Mouse (Mus musculus): ENCODE results near the gene Cnot1.

Gene Cnot1

DNA sequence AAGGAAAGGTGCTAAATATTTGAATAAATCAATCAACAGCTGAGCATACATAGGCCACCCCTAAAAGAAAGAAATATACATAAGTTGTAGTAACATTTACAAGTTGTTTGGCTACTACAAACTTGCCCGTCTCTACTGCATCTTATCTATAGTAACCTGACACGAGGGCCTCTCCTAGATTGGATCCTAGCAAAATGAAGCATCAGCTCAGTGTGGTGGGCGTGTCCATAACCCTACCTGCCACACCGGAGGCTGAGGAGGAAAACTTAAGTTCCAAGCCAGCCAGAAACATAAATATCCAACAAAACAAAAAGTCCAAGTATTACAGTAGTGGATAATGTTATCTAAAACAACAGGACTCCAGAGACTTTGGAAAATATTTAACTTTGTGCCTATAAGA lies 79.6 kb downstream of the Cnot1 start:
- no peak for DNase-seq (ENCODE audit: low read depth, low spot score)

DNA sequence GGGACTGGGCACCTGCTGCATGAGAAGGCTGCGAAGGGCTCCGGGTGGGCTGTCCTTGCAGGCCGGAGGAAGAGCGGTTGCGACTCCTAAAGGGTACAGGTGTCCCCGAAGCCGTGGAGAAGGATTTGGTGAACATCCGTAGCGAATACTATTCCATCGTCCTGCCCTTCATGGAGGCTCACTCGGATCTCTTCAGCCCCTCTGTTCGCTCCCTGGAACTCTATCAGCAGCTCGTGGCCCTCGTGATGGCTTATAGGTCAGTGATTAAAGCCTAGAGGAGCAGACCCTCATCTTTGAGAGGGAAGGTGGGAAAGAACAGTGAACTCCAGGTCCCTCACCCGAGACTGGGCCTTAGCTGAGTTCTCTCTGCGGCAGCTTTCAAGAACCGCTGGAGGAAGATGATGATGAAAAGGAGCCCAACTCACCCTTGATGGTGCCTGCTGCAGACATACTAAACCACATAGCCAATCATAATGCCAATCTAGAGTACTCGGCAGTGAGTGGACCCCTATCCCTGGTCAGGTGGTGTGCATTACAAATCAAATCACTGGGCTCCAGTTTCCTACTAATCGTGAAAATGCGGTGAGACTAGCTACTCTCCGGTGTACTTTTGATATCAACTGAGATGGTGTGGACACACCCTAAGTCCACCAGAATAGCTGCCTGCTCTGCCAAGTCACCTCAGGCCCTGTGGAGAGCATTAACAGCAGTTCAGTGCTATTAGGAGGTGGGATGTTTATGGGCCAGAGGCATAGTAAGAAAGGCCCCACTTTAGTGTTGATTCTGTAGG lies 90.5 kb downstream of the Cnot1 start:
- no peak for DNase-seq (ENCODE audit: low read depth, low spot score)

DNA sequence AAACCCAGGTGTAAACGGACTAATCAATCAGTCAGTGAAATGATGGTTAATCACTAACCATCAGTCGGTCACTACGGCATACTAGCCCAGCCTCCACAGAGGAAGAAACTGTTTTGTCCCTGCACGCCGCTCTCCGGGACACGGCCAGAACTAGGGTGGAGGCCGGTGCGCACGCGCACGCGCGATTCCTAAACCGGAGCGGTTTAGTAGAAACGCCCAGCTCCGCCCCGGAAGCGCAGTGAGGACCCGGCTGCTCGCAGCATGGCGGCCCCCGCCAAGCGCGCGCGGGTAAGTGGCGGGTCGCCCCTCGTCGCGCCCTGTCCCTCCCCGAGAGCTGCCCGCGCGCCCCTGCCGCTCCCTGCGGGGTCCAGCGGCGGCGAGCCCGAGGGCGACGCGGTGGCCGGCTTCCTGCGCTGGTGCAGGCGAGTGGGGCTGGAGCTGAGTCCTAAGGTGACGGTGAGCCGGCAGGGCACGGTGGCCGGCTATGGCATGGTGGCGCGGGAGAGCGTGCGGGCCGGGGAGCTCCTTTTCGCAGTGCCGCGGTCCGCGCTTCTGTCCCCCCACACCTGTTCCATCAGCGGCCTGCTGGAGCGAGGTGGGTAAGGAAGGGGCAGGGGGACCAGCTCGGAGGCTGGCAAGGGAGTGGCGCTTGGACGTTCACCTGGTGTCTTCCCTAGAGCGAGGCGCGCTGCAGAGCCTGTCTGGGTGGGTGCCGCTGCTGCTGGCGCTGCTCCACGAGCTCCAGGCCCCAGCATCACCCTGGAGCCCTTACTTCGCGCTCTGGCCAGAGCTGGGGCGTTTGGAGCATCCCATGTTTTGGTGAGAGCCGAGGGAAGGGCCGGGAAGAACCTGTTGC lies 91.4 kb downstream of the Cnot1 start, which contains the start of gene Setd6:
Gene Setd6, plus strand, starts transcription at position 206 of the 856 bp plus-strand sequence.
- DNase-seq (ENCODE audit: low read depth, low spot score) = peak; percentile 77

DNA sequence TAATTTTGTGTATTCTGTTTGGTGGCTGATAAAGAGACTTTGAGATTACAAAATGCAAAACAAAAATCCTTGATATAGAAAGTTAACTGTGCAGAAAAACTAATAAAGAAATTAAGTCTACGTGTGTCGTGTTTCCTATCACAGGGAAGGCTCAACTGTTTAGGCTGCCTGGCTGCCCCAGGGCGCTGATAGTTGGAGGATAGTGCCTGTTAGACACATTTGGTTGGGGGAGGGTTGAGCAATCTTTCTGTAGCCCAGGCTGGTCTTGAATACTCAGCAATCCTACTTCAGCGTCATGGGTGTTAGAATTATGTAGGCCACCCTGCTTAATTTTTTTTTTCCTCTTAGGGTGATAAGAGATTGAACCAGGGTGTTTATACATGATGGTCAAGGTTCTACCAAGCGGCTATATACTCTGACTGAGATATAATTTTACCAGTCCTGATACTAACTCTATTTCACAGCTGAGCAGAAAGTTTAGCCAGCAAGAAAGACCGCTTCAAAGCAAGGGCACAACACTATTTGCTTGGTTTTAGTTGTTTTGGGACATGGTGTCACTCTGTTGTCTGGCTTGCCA lies 92.3 kb downstream of the Cnot1 start:
- DNase-seq (ENCODE audit: low read depth, low spot score) = no peak

DNA sequence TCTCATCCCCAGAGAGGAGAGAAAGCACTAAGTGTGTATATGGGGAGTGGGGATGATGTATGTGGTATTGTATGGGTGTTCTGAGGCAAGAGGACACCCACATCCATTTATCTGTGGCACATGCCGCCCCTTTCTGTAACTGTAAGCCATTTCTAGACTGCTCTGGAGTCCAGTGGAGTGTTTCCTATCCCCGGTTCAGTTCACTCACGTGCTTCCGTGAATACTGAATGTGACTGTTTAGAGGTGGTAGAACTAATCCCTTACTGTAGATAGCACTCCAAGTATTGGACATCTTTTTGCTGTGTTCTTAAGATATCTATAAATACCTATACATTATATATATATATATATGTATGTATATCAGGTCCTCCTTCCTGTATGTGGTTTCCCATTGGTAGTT lies 92.9 kb downstream of the Cnot1 start:
- DNase-seq (ENCODE audit: low read depth, low spot score) = no peak

DNA sequence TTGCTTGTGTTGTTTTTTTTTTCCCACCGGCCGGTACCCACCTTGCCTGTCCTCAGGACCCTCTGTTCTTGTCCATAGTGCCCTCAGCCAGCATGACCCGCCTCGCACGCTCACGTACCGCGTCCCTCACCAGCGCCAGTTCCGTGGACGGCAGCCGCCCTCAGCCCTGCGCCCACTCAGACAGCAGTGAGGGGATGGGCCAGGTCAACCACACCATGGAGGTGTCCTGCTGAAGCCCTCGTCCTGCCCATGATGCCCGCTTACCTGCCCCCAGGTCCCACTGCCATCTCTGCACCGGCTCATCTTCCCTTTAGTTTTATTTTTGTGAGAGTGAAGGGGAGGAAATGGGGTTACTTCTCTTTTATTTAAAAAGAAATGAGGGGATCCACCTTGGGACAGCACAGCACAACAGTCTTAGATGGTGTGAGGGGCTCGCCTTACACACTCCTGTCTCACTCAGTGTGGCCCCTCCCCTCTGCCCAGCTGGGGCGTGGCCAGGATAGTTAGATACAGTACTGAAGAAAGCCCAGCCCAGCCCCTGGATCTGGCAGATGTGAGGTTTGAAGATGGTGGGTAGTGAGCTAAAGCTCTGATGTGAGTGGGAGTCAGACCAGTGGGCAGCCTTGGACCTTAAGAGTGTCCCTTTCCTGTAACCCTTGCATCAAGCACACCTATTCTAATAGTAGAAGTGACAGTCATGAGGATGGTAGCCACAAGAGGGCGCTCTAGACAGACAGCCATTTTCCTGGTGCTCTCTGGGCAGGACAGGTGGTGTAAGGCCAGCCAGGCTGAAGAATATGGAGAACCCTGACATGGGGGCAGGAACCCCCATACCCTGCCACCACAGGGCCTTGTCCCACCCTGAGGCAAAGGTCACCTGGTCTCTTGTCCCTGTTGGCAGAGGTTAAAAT lies 93.9 kb downstream of the Cnot1 start:
- peak; percentile 61 for DNase-seq (ENCODE audit: low read depth, low spot score)

DNA sequence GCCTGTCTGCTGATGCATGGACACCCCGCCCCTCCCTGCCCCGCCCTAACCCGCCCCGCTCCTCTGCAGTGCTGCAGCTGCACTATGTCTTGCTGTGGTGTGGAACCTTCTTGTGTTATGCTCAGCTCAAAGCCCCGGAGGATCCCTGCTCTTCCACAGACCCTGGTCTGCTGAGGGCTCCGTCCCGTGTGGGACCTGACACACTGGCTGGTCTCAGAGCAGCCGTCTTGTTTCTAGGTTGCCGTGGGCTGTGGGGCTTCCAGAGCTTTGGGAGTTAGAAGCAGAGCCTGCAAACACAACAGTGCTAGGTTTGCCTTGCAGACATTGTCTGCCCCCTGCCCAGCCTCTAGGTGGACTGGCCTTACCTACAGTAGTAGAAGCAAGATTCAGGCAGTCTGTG lies 94.9 kb downstream of the Cnot1 start:
- no peak for DNase-seq (ENCODE audit: low read depth, low spot score)

DNA sequence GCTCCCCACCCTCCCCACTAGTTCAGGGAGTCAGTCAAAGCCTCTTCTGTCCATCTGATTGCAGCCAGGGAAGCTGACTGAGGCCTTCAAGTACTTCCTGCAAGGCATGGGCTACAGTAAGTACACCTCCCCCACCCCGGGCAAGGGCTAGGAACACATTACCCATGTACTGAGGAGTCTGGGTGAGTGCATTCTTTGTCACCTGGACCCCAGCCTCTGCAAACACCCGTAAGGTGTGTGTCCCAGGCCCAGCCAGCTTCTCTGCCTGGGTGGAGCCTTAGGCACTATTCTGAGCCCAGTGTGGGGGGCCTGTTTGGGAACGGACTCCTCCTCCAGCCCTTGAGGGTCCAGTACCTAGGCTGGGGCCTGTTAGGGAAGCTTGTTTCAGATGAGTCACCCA lies 96.2 kb downstream of the Cnot1 start:
- DNase-seq (ENCODE audit: low read depth, low spot score) = no peak

DNA sequence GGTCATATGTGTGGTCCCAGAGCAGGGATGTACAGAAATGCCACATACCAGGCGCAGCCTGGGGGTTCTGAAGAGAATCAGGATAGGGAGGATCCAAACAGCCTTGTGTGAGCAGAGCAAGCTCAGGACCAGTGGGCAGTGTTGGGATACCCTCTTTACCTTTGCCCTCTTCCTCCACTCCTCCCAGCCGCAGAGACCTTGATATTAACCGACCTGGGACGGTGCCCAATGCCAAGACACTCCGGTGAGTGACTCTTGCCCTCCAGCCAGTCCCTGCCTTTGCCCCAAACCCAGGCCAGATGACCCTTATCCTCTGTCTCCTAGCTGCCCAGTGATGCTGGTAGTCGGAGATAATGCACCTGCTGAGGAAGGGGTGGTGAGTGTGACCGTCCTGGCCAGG lies 97.7 kb downstream of the Cnot1 start:
- DNase-seq (ENCODE audit: low read depth, low spot score) = no peak

DNA sequence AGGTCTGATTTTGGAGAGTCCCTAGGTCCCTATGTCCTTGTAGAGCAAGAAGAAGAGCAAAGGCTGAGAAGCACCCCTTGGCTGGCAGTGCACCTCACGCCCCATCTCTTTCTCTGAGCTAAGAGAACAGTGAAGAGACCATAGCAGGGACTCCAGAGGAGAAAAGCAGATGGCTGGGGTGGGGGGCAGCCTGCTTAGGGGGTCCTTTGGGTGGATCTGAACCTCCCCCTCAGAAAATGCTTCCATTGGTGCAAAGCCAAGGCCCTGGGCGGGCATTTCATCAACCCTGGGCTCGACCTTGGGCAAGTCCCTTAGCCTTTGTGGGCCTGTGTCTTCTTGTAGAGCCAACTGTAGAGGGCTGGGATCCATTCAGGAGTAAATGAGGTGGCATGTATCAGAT lies 102.7 kb downstream of the Cnot1 start:
- DNase-seq (ENCODE audit: low read depth, low spot score) = no peak

DNA sequence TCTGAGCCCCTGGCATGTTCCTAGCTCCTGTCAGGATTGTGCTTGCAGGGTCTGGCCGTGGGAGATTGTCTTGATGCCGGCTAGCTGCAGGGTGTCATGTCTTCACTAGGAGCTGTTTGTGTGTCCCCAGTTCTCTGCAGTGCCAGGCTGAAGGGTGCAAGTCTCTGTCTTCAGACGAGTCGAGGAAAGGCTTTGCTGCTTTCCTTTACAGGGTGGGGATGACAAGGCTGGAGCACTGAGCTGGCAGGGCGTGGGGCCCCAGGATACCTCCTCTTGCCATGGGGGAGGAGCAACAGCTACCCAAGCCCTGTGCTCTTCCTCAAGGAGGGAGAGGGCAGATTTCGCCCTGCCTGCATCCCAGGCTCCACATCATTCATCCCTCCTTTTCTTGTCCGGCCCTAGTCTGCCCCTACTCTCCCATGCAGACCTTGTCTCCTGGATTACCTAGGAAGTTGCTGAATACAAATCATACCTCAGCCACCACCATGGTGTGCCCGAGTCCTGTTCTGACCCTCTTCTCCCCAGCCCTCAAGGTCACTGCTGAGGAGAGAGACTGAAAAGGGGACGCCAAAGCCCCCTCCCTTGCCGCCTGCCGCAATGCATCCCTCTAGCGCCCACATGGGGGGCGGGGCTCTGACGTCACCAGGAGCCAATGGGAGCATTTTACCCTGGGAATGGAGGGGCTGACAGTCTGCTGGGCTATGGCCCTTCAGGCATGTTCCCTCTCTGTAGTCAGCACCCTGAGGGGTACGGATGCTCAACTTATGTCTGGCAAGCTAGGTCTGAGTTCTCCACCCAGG lies 103.6 kb downstream of the Cnot1 start:
- DNase-seq (ENCODE audit: low read depth, low spot score) = peak; percentile 59

DNA sequence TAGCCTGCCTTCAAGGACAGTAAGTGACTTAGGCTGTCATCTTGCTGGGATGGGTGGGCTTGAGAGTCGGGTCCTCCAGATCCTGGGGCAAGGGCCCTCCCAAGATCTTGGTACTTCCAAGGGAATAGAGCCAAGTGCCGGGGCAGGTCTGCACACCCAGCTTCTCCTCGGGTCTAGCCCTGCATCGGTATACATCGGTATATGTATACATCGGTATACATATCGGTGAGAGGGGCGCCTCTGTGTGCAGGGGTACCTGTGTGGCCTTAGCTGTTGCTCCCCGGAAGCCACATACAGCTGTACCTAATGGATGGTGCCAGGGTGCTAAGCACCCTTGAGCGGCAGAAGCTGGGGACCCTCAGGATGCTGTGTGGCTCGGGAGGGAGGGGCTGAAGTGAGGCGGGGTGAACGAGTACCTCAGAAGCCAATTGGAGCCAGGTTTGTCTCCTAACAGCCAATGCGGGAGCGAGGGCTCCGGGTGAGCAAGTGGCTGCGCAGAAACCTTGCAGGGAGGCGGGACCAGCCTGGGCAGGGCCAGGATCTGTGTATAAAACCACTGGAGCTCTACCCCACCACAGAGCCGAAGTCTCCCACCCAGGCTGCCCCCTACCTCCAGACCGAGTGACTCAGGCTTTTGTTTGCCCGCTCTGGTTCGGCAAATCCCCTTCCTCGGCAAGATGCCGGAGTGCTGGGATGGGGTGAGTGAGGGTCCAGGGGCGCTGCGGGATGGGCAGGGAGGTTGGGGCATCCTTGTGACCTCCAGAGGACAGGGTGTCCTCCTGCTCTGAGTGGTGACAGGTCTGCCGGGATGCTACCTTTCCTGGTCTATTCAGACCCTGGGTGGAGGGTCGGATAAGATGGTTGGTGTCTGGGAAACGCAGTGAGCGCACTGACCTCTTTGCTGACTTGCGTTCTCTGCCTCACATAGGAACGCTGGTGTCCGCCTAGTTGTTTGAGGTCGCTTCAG lies 104.5 kb downstream of the Cnot1 start:
- DNase-seq (ENCODE audit: low read depth, low spot score) = peak; percentile 72

DNA sequence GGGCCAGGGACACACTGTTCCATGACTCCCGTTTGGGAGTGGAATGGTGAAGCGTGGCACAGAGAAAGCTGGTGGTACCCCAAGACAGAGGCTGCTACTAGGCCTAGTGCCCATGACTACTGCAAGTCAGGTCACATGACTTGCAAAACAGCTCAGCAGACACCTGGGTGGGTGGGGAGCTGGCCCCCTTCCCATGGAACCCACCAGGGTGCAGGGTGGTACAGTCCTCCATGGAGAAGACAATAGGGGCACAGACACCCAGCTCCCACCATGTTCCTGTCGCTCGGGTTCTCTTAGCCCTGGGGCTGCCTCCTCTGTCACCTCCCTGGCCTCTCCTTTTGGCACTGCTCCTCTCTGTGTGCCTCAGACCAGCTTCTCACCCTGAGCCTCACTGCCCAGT lies 105.5 kb downstream of the Cnot1 start:
- DNase-seq (ENCODE audit: low read depth, low spot score) = no peak

DNA sequence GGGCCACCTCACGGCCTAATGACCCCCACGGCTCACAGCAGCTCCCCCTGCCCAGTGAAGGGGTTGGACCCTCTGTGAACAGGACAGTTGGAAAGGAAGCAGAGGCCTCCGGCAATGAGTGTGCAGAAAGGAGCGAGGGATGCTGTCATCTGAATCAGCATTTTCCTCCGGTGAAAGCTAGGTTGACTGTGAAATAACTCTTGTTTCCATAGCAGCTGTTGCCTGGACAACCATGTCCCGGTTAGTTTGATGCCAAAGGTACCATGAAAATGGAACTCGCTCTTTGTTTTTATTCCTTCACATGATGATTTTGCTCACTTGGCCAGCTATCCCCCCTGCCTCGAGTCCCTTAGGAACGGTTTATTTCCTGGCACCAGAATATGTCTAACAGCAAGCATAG lies 107.0 kb downstream of the Cnot1 start:
- no peak for DNase-seq (ENCODE audit: low read depth, low spot score)

DNA sequence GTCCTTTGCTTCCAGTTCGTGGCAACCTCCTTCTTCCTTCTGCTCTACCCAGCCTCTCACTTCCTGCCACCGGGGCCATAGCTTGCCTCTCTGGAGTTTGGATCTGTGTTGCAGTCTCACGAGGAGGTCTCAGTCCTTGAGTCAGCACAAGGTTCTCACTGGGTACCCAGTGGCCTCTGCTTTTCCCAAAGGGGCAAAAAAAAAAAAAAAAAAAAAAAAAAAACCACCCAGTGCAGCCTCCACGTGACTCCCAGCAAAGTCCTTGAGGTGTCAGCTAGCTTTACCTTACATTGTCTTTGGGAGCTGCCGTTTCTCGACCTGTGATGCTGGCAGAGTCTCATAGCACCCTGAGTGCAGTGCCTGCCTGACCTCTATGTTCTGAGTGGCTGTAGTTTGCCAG lies 109.1 kb downstream of the Cnot1 start:
- DNase-seq (ENCODE audit: low read depth, low spot score) = no peak

DNA sequence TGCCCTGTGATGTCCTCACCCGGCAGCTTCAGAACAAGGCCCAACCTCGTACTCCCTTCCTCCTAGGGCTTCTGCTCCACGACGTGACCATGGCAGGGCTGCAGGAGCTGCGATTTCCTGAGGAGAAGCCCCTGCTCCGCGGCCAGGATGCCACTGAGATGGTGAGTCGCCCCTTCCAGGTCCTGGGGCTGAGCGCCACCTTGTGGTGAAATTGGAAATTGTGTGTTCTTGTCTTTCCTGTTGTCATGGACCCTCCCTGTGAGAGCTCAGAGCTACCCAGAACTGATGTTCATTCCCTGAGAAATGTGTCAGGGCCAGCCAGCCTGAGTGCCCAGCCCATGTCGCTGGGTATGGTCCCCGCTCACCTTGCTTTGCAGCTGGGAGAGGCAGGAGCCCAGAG lies 110.1 kb downstream of the Cnot1 start:
- DNase-seq (ENCODE audit: low read depth, low spot score) = peak; percentile 85

DNA sequence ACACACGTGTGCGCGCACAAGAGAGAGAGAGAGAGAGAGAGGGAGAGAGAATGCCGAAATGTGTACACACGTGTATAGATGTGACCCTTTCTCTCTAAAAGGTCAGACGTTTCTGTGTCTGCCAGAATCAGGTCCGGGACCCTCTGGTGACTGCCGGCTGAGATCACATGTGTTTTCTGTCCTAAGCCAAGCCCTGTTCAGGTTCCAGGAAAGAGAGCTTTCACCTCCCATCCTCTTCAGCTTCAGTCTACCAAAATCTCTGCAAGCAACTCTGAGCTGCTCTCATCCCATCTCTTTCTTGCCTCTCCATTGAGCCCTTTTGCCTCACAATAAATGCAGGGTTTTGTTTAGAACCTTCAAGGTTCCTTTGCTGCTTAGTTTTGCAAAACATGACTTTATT lies 110.6 kb downstream of the Cnot1 start:
- DNase-seq (ENCODE audit: low read depth, low spot score) = no peak

DNA sequence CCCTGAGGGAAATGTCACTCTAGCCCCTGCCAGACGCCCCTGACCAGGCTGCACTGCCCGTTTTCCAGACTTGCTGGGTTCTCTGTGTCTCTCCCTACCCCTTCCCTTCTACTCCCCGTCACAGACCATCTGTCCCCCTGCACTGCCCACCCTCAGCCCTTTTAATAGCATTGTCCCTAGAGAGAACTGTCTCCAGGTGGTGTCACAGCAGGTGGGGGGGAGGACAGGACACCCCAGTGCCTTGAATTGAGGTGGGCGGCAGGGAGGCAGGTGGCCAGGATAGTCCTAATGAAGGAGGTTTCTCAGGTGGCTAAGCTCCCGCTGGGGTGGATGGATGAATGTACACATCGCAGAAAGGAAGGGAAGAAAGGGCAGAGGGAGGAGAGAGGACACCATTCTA lies 112.6 kb downstream of the Cnot1 start:
- no peak for DNase-seq (ENCODE audit: low read depth, low spot score)

DNA sequence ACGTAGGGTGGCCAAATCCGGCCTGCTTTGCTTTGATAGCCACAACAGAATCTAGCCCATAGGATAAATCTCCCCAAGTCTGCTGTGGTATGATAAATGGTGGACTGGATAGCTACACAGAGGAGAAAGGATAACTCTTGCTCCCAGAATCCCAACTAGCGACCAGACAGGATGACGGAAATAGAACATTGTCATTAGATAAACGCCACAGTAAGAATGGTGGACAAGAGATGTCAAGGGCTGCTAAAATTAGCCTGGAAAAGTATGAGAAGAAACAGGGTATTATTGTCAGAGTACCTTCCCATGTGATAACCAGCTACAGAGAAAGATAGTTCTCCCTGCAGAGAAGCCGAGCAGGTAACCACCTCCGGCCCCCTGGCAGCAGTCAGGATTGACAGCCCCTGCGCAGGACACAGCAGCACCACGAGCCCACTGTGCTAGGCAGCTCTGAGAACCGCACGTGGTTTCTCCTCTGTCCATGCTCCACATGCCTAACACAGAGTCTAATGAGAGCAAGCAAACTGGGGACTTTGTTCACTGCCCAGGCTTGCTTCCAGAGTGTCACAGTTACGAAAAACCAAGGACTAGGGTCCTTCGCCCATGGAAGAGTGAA lies 116.2 kb downstream of the Cnot1 start:
- no peak for DNase-seq (ENCODE audit: low read depth, low spot score)

Measured in retina, postnatal 7 days (tissue).